Mouse (Mus musculus) midbrain, embryonic 13.5 days (tissue): ENCODE results near the gene Wdr45. TPM values are rescaled to one million over a fixed set of nuclear protein-coding genes. Genes with fewer than 3 reads are reported as not detected.
A peak's percentile ranks its signal among the peaks of the same experiment; 100 is the strongest.
"Not testable (repeated sequence)": the region's sequence is repeated elsewhere in the genome, so short reads cannot be mapped to it uniquely, and the experiment has no call there.

Experiments used
- ATAC-seq: fragments of 200-750 bp; cut with Nextera tagmentation; 2 replicates; pipeline ENCODE4 v1.8.0; 2017; ENCODE audit warnings: mild to moderate bottlenecking, moderate TSS enrichment, moderate library complexity
- H3K27ac ChIP-seq: fragments of 300-500 bp; sonication (generic); 2 replicates; pipeline ENCODE4 v1.5.1; 2015; ENCODE audit warnings: inconsistent platforms, mild to moderate bottlenecking, moderate library complexity
- H3K27me3 ChIP-seq: fragments of 300-500 bp; sonication (generic); 2 replicates; pipeline ENCODE4 v1.6.1; 2015; ENCODE audit warnings: mild to moderate bottlenecking, inconsistent platforms
- H3K36me3 ChIP-seq: fragments of 300-500 bp; sonication (generic); 2 replicates; pipeline ENCODE4 v1.6.1; 2015; ENCODE audit warnings: mild to moderate bottlenecking, inconsistent platforms
- H3K4me1 ChIP-seq: fragments of 300-500 bp; sonication (generic); replicated peaks from 2 replicates; pipeline ENCODE4 v1.6.1; 2015; ENCODE audit warnings: inconsistent platforms
- H3K4me2 ChIP-seq: fragments of 300-500 bp; sonication (generic); replicated peaks from 2 replicates; pipeline ENCODE4 v1.6.1; 2015; ENCODE audit warnings: moderate library complexity, mild to moderate bottlenecking, inconsistent platforms
- H3K4me3 ChIP-seq: fragments of 300-500 bp; sonication (generic); replicated peaks from 2 replicates; pipeline ENCODE4 v1.5.1; 2015; ENCODE audit warnings: mild to moderate bottlenecking, inconsistent platforms
- H3K9ac ChIP-seq: fragments of 300-500 bp; sonication (generic); replicated peaks from 2 replicates; pipeline ENCODE4 v1.6.1; 2015; ENCODE audit warnings: mild to moderate bottlenecking, inconsistent platforms
- H3K9me3 ChIP-seq: fragments of 300-500 bp; sonication (generic); 2 replicates; pipeline ENCODE4 v1.6.1; 2016; ENCODE audit warnings: mild to moderate bottlenecking, inconsistent platforms
- WGBS: fragments of 180-500 bp; shearing (Covaris S2); methylation state at CpG from one replicate; pipeline ENCODE4 v1.1.7; 2015; 5-methylcytosine and 5-hydroxymethylcytosine counted together
- polyA plus RNA-seq: library from polyadenylated mRNA; unstranded; fragments of >200 nt; fragmentation: Nextera tagmentation; extraction: Ambion mirVana; gene quantifications from 2 replicates; pipeline ENCODE4 v1.2.1, GENCODE M21; 2015

Wdr45 gene
- polyA plus RNA-seq: 31.8 and 34.9 TPM in 2 replicates

- H3K27ac ChIP-seq, H3K4me1 ChIP-seq, H3K27me3 ChIP-seq, H3K36me3 ChIP-seq, H3K9me3 ChIP-seq: not testable (repeated sequence)
- ATAC-seq: peak; percentile 97
- Histone ChIP-seq H3K4me2 (peak within 1 kb of the TSS; percentile 54), H3K9ac (peak within 1 kb of the TSS; percentile 58), H3K4me3 (peak within 1 kb of the TSS; percentile 38)
- WGBS: 21% methylated on average over 20 of the region's 60 CpGs
Measured at GRCm38 (mm10) chrX:7714135-7714899, at the start of gene Wdr45. Gene Wdr45, plus strand, starts transcription at chrX:7714333.

GRCm38 (mm10) chrX:7664791-7665190, 49.3 kb upstream of the Wdr45 start:
- Histone ChIP-seq H3K27me3 (no peaks in the 10 kb centered on the region), H3K4me3 (no peak overlapping the region), H3K36me3 (no peaks in the 10 kb centered on the region), H3K4me1 (no peaks in the 10 kb centered on the region), H3K4me2 (no peak overlapping the region), H3K27ac (no peak overlapping the region), H3K9ac (no peak overlapping the region), H3K9me3 (no peaks in the 10 kb centered on the region)
- WGBS: 87% methylated on average over 11 of the region's 11 CpGs
- no peak for ATAC-seq

- H3K4me1 ChIP-seq: 0 out of 2 replicates have a peak, but pooled peaks cover 4% of the 10 kb centered on the region
- H3K27me3 ChIP-seq: no peaks in the 10 kb centered on the region
- ATAC-seq: no peak
- H3K9me3 ChIP-seq: no peaks in the 10 kb centered on the region
- no peak overlapping the region for H3K9ac ChIP-seq
- H3K27ac ChIP-seq: no peak overlapping the region
- H3K4me3 ChIP-seq: no peak overlapping the region
- WGBS: 78% methylated on average over 21 of the region's 21 CpGs
- no peak overlapping the region for H3K4me2 ChIP-seq
- no peaks in the 10 kb centered on the region for H3K36me3 ChIP-seq
Measured at GRCm38 (mm10) chrX:7665739-7666502, 48.2 kb upstream of the Wdr45 start.

GRCm38 (mm10) chrX:7670390-7670881, 43.7 kb upstream of the Wdr45 start:
- H3K9me3 ChIP-seq: no peaks in the 10 kb centered on the region
- no peaks in the 10 kb centered on the region for H3K36me3 ChIP-seq
- peak overlapping the region; percentile 46; the same call in 1 of the 2 replicates for H3K9ac ChIP-seq
- no peak overlapping the region for H3K27ac ChIP-seq
- ATAC-seq: peak; percentile 70
- peak overlapping the region; percentile 52 for H3K4me2 ChIP-seq
- H3K4me3 ChIP-seq: peak overlapping the region; percentile 36
- WGBS: 31% methylated on average over 18 of the region's 19 CpGs
- 0 out of 2 replicates have a peak, but pooled peaks cover 4% of the 10 kb centered on the region for H3K4me1 ChIP-seq
- H3K27me3 ChIP-seq: 0 out of 2 replicates have a peak, but pooled peaks cover 2% of the 10 kb centered on the region

- no peak within 1 kb of the TSS for H3K27ac ChIP-seq
- H3K4me1 ChIP-seq: 0 out of 2 replicates have a peak, but pooled peaks cover 4% of the 10 kb centered on the region
- H3K27me3 ChIP-seq: 0 out of 2 replicates have a peak, but pooled peaks cover 2% of the 10 kb centered on the region
- WGBS: 24% methylated on average over 33 of the region's 36 CpGs
- no peaks in the 10 kb centered on the region for H3K9me3 ChIP-seq
- peak within 1 kb of the TSS; percentile 52 for H3K4me2 ChIP-seq
- ATAC-seq: peak; percentile 64
- peak within 1 kb of the TSS; percentile 46 for H3K9ac ChIP-seq
- no peaks in the 10 kb centered on the region for H3K36me3 ChIP-seq
- H3K4me3 ChIP-seq: peak within 1 kb of the TSS; percentile 36
Measured at GRCm38 (mm10) chrX:7670921-7671623, 43.1 kb upstream of the Wdr45 start, which contains the start of gene Plp2. Gene Plp2, minus strand, starts transcription at chrX:7671390.

- Histone ChIP-seq H3K9ac (no peak overlapping the region), H3K9me3 (no peaks in the 10 kb centered on the region), H3K4me3 (no peak overlapping the region), H3K27me3 (0 out of 2 replicates have a peak, but pooled peaks cover 2% of the 10 kb centered on the region), H3K36me3 (no peaks in the 10 kb centered on the region), H3K4me2 (no peak overlapping the region), H3K27ac (no peak overlapping the region), H3K4me1 (0 out of 2 replicates have a peak, but pooled peaks cover 4% of the 10 kb centered on the region)
- 52% methylated on average over 6 of the region's 6 CpGs for WGBS
- ATAC-seq: no peak
Measured at GRCm38 (mm10) chrX:7672739-7673138, 41.4 kb upstream of the Wdr45 start.

GRCm38 (mm10) chrX:7673578-7674281, 40.4 kb upstream of the Wdr45 start:
- 0 out of 2 replicates have a peak, but pooled peaks cover 4% of the 10 kb centered on the region for H3K4me1 ChIP-seq
- H3K9me3 ChIP-seq: no peaks in the 10 kb centered on the region
- no peak overlapping the region for H3K4me3 ChIP-seq
- H3K36me3 ChIP-seq: no peaks in the 10 kb centered on the region
- H3K9ac ChIP-seq: no peak overlapping the region
- no peak for ATAC-seq
- H3K27me3 ChIP-seq: 0 out of 2 replicates have a peak, but pooled peaks cover 2% of the 10 kb centered on the region
- WGBS: 36% methylated on average over 12 of the region's 12 CpGs
- H3K27ac ChIP-seq: no peak overlapping the region
- no peak overlapping the region for H3K4me2 ChIP-seq

GRCm38 (mm10) chrX:7674284-7675000, 39.7 kb upstream of the Wdr45 start:
- Histone ChIP-seq H3K36me3 (no peaks in the 10 kb centered on the region), H3K27me3 (0 out of 2 replicates have a peak, but pooled peaks cover 2% of the 10 kb centered on the region), H3K27ac (no peak overlapping the region), H3K4me2 (peak overlapping the region; percentile 43), H3K4me3 (peak overlapping the region; percentile 19), H3K9ac (no peak overlapping the region), H3K4me1 (0 out of 2 replicates have a peak, but pooled peaks cover 4% of the 10 kb centered on the region), H3K9me3 (no peaks in the 10 kb centered on the region)
- peak; percentile 9; the same call in 1 of the 2 replicates for ATAC-seq
- WGBS: 39% methylated on average over 28 of the region's 28 CpGs

GRCm38 (mm10) chrX:7675001-7675380, 39.1 kb upstream of the Wdr45 start:
- Histone ChIP-seq H3K9me3 (no peaks in the 10 kb centered on the region), H3K27ac (no peak overlapping the region), H3K4me3 (peak overlapping the region; percentile 19), H3K27me3 (0 out of 2 replicates have a peak, but pooled peaks cover 2% of the 10 kb centered on the region), H3K36me3 (no peaks in the 10 kb centered on the region), H3K4me1 (0 out of 2 replicates have a peak, but pooled peaks cover 4% of the 10 kb centered on the region), H3K9ac (no peak overlapping the region), H3K4me2 (peak overlapping the region; percentile 43)
- 43% methylated on average over 10 of the region's 10 CpGs for WGBS
- peak; percentile 18; the same call in 1 of the 2 replicates for ATAC-seq

- H3K9me3 ChIP-seq: no peaks in the 10 kb centered on the region
- H3K27ac ChIP-seq: no peak overlapping the region
- no peaks in the 10 kb centered on the region for H3K4me1 ChIP-seq
- H3K27me3 ChIP-seq: no peaks in the 10 kb centered on the region
- H3K4me3 ChIP-seq: no peak overlapping the region
- no peak for ATAC-seq
- 46% methylated on average over 3 of the region's 3 CpGs for WGBS
- no peak overlapping the region for H3K4me2 ChIP-seq
- no peak overlapping the region for H3K9ac ChIP-seq
- no peaks in the 10 kb centered on the region for H3K36me3 ChIP-seq
Measured at GRCm38 (mm10) chrX:7678986-7679385, 35.1 kb upstream of the Wdr45 start.
